Mouse (Mus musculus): ENCODE results near the gene Hexim1.

Gene Hexim1

DNA sequence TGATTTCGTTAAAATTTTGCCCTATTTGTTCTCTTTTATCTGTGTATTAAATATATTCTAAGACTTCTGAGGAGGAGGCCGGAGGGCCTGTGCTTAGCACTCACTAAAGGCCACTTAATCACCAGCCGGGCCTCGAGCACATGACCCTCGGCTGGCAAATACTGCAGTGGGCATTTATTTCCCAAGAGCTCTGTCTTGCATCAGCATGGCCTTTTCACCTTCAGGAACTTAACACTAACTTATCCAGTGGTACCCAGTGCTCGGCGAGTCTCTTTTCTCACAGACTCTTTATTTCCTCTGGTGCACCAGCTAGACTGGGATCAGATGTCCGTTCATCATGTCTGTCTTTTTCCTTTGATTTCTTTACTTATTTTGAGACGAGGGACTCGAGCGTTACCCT, 44.7 kb downstream of the Hexim1 start:
- DNase-seq, result no peak

DNA sequence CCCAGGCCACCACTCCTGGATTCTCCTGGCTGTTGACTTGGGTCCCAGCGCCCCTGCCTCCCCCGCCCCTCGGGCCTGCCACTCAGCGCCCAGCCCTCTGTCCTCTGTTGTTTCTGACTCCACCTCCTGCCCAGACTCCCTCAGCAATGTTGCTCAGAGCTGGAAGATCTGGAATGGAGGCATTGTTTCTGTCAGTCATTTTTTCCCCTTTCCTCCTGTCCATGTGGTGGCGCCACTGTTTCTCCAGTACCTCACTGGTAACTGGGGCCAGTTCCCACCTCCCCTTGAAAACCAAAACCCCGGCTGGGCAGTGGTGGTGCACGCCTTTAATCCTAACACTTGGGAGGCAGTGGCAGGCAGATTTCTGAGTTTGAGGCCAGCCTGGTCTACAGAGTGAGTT, 45.4 kb downstream of the Hexim1 start:
- DNase-seq, result no peak

DNA sequence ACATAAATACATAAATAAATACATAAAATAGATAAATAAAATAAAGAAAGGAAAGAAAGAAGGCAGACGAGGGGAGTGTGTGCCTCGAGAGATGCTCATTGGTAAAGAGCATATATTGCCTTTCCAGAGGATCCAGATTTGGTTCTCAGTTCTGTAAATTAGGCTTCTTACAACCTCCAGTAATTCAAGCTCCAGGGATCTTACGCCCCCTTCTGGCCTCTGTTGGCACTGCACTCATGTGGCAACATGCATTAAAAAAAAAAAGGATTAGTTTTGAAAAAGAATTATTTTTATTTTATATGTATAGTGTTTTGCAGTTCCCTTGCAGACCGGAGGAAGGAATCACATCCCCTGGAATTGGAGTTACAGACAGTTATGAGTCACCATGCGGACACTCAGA, 46.1 kb downstream of the Hexim1 start:
- DNase-seq, result peak; percentile 30 to 68

DNA sequence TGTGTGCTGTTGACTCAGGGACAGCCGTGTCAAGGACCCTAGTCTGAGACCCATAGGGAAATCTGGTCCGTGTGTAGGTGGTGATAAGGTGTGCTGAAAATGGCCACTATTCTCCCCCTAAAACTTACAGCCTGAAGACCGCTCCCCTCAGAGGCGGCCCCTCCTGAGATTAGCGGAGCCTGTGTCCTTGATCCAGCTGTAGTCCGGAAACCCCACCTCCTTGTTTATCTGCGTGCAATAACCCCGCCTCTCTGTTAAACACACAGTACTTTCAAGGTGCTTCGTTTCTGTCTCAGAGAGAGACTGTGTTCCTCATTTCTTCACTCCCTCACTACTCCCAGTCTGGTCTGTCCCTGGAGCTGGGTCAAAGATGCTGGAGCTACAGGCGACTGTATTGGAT, 48.4 kb downstream of the Hexim1 start:
- DNase-seq, result no peak

DNA sequence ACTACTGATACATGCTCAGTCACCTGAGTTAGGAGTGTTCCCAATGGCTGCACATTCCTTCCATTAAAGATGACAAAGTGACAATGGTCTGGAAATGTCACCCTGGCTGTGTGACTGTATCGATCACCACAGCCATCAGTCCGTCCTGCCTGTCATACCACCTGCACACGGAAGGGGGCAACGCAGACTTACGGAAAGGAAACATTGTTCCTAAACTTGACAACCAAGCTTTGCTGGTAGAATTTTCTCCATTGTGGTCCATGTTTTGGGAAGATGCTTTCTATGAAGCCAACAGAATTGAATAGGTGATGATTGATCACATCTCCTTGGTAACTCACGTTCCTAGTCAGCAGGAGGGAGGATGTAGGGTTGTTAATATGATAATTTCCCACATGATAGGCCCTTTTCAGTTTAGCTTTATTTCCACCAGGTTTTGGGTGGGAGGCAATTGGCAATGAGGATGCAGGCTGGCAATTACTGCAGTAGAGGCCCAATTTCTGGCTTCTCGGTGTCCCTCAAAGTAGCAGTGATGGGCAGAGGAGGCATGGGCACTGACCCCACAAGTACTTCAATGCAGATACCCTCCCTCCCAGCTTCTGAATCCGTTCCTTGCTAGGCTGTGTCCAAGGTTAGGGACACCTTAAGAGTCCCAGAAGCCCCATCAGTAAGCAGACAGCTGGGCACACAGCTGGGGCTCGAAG, 52.8 kb downstream of the Hexim1 start:
- DNase-seq, result peak; percentile 87 to 88

Data from cerebellum, postnatal 14 days (tissue).